Mouse (Mus musculus) G1E (cell line): Measurements from ENCODE around the gene Gsk3a.

Source experiments
- CTCF ChIP-seq: IDR thresholded peaks from 2 replicates; pipeline ENCODE4 v1.5.1; 2012; ENCODE audit warnings: low read depth, low read length, inconsistent platforms, mixed read lengths
- GATA1 ChIP-seq: IDR thresholded peaks from 2 replicates; pipeline ENCODE4 v1.6.1; 2012; ENCODE audit warnings: borderline replicate concordance, low read length, inconsistent platforms, mixed read lengths
- GATA2 ChIP-seq: IDR thresholded peaks from 2 replicates; pipeline ENCODE4 v1.6.1; 2012; ENCODE audit warnings: low read depth, low read length, inconsistent platforms, borderline replicate concordance
- POLR2AphosphoS5 ChIP-seq: IDR thresholded peaks from 2 replicates; pipeline ENCODE4 v1.6.1; 2012; ENCODE audit warnings: low read depth, low read length, inconsistent platforms; ENCODE audit not compliant: insufficient replicate concordance
- TAL1 ChIP-seq: conservative IDR thresholded peaks from 2 replicates; pipeline ENCODE4 v1.6.1; 2012; ENCODE audit warnings: low read depth, low read length, inconsistent platforms, mixed read lengths

DNA sequence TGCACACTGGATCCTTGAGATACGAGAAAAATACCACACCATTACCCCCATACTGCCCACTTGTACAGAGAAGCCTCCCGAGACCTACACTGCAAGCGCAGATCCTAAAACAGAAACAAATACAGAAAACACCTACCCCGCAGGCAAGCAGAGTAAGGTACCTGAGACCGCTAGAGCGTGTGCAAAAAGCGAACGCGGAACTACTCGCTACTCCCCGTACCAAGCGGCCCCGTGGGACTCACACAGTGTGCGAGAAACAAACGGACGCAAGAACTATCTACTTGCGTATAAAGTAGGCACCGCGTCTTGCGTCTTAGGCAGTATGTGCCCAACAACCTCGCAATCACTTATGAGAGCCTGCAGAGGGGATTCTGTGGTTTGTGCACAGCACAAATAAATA, 55.8 kb downstream of the Gsk3a start:
- no peak for TF ChIP-seq CTCF
- no peak for TF ChIP-seq GATA1
- no peak for TF ChIP-seq GATA2
- no peak for TF ChIP-seq TAL1
- TF ChIP-seq POLR2AphosphoS5: no peak
